Mouse (Mus musculus): Measurements from ENCODE around the gene Rin2. TPM values are rescaled to one million over a fixed set of nuclear protein-coding genes. Genes with fewer than 3 reads are reported as not detected.

Rin2 gene
- polyA plus RNA-seq, 1 experiment from 2014 or later = 33.0 TPM

GRCm38 (mm10) chr2:145801322-145802052 is 126.5 kb downstream of the Rin2 start:
- no peaks in the 10 kb centered on the region for H3K4me1 ChIP-seq
- no peak overlapping the region for H3K9ac ChIP-seq
- H3K36me3 ChIP-seq = 0 out of 2 replicates have a peak, but pooled peaks cover 5% of the 10 kb centered on the region
- no peak overlapping the region for H3K4me2 ChIP-seq
- no peaks in the 10 kb centered on the region for H3K27me3 ChIP-seq
- no peak overlapping the region for H3K4me3 ChIP-seq
- H3K9me3 ChIP-seq = no peaks in the 10 kb centered on the region; the same call in 1 of the 2 replicates
- no peak overlapping the region for H3K27ac ChIP-seq
- 54% methylated on average over 9 of the region's 9 CpGs for WGBS
- ATAC-seq (ENCODE audit: insufficient number of reproducible peaks, insufficient read depth, low FRiP score, low TSS enrichment, low read depth) = no peak

- no peak for ATAC-seq (ENCODE audit: insufficient number of reproducible peaks, insufficient read depth, low FRiP score, low TSS enrichment, low read depth)
- H3K27me3 ChIP-seq = no peaks in the 10 kb centered on the region
- H3K4me1 ChIP-seq = no peaks in the 10 kb centered on the region
- H3K4me3 ChIP-seq = no peak overlapping the region
- H3K4me2 ChIP-seq = no peak overlapping the region
- no peak overlapping the region for H3K9ac ChIP-seq
- H3K36me3 ChIP-seq = 0 out of 2 replicates have a peak, but pooled peaks cover 5% of the 10 kb centered on the region
- WGBS = 74% methylated on average over 2 of the region's 2 CpGs
- H3K9me3 ChIP-seq = no peaks in the 10 kb centered on the region; the same call in 1 of the 2 replicates
- H3K27ac ChIP-seq = no peak overlapping the region
These were observed 127.6 kb downstream of the Rin2 start for GRCm38 (mm10) chr2:145802626-145803025.

GRCm38 (mm10) chr2:145803822-145804342 is 128.9 kb downstream of the Rin2 start:
- 93% methylated on average over 10 of the region's 10 CpGs for WGBS

GRCm38 (mm10) chr2:145804524-145804923 is 129.5 kb downstream of the Rin2 start:
- Histone ChIP-seq H3K27ac (no peak overlapping the region), H3K4me1 (no peaks in the 10 kb centered on the region), H3K4me2 (no peak overlapping the region), H3K9me3 (no peaks in the 10 kb centered on the region; the same call in 1 of the 2 replicates), H3K36me3 (no peaks in the 10 kb centered on the region), H3K9ac (no peak overlapping the region), H3K27me3 (no peaks in the 10 kb centered on the region), H3K4me3 (no peak overlapping the region)
- ATAC-seq (ENCODE audit: insufficient number of reproducible peaks, insufficient read depth, low FRiP score, low TSS enrichment, low read depth) = no peak
- 86% methylated on average over 6 of the region's 6 CpGs for WGBS

More at GRCm38 (mm10) chr2:145803822-145804342, 128.9 kb downstream of the Rin2 start:
- no peaks in the 10 kb centered on the region for H3K27me3 ChIP-seq
- H3K36me3 ChIP-seq = no peaks in the 10 kb centered on the region
- no peak for ATAC-seq (ENCODE audit: insufficient number of reproducible peaks, insufficient read depth, low FRiP score, low TSS enrichment, low read depth)
- no peak overlapping the region for H3K4me3 ChIP-seq
- H3K4me1 ChIP-seq = no peaks in the 10 kb centered on the region
- no peak overlapping the region for H3K9ac ChIP-seq
- H3K27ac ChIP-seq = no peak overlapping the region
- H3K9me3 ChIP-seq = no peaks in the 10 kb centered on the region; the same call in 1 of the 2 replicates
- no peak overlapping the region for H3K4me2 ChIP-seq

- Histone ChIP-seq H3K4me2 (no peak overlapping the region), H3K36me3 (no peaks in the 10 kb centered on the region; the same call in 1 of the 2 replicates), H3K9ac (no peak overlapping the region), H3K27me3 (no peaks in the 10 kb centered on the region), H3K4me3 (no peak overlapping the region), H3K27ac (no peak overlapping the region), H3K4me1 (no peaks in the 10 kb centered on the region), H3K9me3 (no peaks in the 10 kb centered on the region; the same call in 1 of the 2 replicates)
- 66% methylated on average over 2 of the region's 2 CpGs for WGBS
- no peak for ATAC-seq (ENCODE audit: insufficient number of reproducible peaks, insufficient read depth, low FRiP score, low TSS enrichment, low read depth)
These were observed 132.3 kb downstream of the Rin2 start for GRCm38 (mm10) chr2:145807276-145807675.

GRCm38 (mm10) chr2:145808251-145808650 is 133.2 kb downstream of the Rin2 start:
- WGBS = 94% methylated on average over 2 of the region's 2 CpGs
- no peaks in the 10 kb centered on the region for H3K4me1 ChIP-seq

GRCm38 (mm10) chr2:145808667-145809066 is 133.7 kb downstream of the Rin2 start:
- 0 out of 2 replicates have a peak, but pooled peaks have one; percentile 15 for ATAC-seq (ENCODE audit: insufficient number of reproducible peaks, insufficient read depth, low FRiP score, low TSS enrichment, low read depth)
- H3K9me3 ChIP-seq = no peaks in the 10 kb centered on the region; the same call in 1 of the 2 replicates
- no peak overlapping the region for H3K9ac ChIP-seq
- H3K36me3 ChIP-seq = no peaks in the 10 kb centered on the region; the same call in 1 of the 2 replicates
- H3K4me3 ChIP-seq = no peak overlapping the region
- H3K4me1 ChIP-seq = no peaks in the 10 kb centered on the region
- no peaks in the 10 kb centered on the region for H3K27me3 ChIP-seq
- no peak overlapping the region for H3K4me2 ChIP-seq
- H3K27ac ChIP-seq = no peak overlapping the region
- 93% methylated on average over 6 of the region's 6 CpGs for WGBS

More at GRCm38 (mm10) chr2:145808251-145808650, 133.2 kb downstream of the Rin2 start:
- no peak overlapping the region for H3K4me2 ChIP-seq
- H3K36me3 ChIP-seq = no peaks in the 10 kb centered on the region; the same call in 1 of the 2 replicates
- no peaks in the 10 kb centered on the region for H3K27me3 ChIP-seq
- H3K9me3 ChIP-seq = no peaks in the 10 kb centered on the region; the same call in 1 of the 2 replicates
- H3K9ac ChIP-seq = no peak overlapping the region
- no peak overlapping the region for H3K4me3 ChIP-seq
- H3K27ac ChIP-seq = no peak overlapping the region
- no peak for ATAC-seq (ENCODE audit: insufficient number of reproducible peaks, insufficient read depth, low FRiP score, low TSS enrichment, low read depth)

- peaks cover 3% of the 10 kb centered on the region; the same call in 1 of the 2 replicates for H3K36me3 ChIP-seq
- H3K4me3 ChIP-seq = no peak overlapping the region
- H3K27me3 ChIP-seq = no peaks in the 10 kb centered on the region
- ATAC-seq (ENCODE audit: insufficient number of reproducible peaks, insufficient read depth, low FRiP score, low TSS enrichment, low read depth) = no peak
- no peak overlapping the region for H3K27ac ChIP-seq
- peaks cover 5% of the 10 kb centered on the region; the same call in 1 of the 2 replicates for H3K9me3 ChIP-seq
- H3K9ac ChIP-seq = no peak overlapping the region
- no peak overlapping the region for H3K4me2 ChIP-seq
- WGBS = 59% methylated on average over 5 of the region's 5 CpGs
- no peaks in the 10 kb centered on the region for H3K4me1 ChIP-seq
These were observed 135.7 kb downstream of the Rin2 start for GRCm38 (mm10) chr2:145810676-145811075.

- no peaks in the 10 kb centered on the region for H3K4me1 ChIP-seq
- H3K27ac ChIP-seq = no peak overlapping the region
- WGBS = 87% methylated on average over 1 of the region's 1 CpGs
- no peak overlapping the region for H3K9ac ChIP-seq
- ATAC-seq (ENCODE audit: insufficient number of reproducible peaks, insufficient read depth, low FRiP score, low TSS enrichment, low read depth) = no peak
- H3K4me2 ChIP-seq = no peak overlapping the region
- peaks cover 16% of the 10 kb centered on the region; the same call in 1 of the 2 replicates for H3K9me3 ChIP-seq
- no peak overlapping the region for H3K4me3 ChIP-seq
- H3K27me3 ChIP-seq = no peaks in the 10 kb centered on the region
- peaks cover 9% of the 10 kb centered on the region; the same call in 1 of the 2 replicates for H3K36me3 ChIP-seq
These were observed 137.8 kb downstream of the Rin2 start for GRCm38 (mm10) chr2:145812818-145813217.

GRCm38 (mm10) chr2:145817195-145817594 is 142.2 kb downstream of the Rin2 start:
- no peak overlapping the region for H3K9ac ChIP-seq
- ATAC-seq (ENCODE audit: insufficient number of reproducible peaks, insufficient read depth, low FRiP score, low TSS enrichment, low read depth) = no peak
- peaks cover 9% of the 10 kb centered on the region; the same call in 1 of the 2 replicates for H3K36me3 ChIP-seq
- no peak overlapping the region for H3K4me3 ChIP-seq
- H3K27me3 ChIP-seq = no peaks in the 10 kb centered on the region
- H3K9me3 ChIP-seq = peaks cover 16% of the 10 kb centered on the region; the same call in 1 of the 2 replicates
- no peak overlapping the region for H3K4me2 ChIP-seq
- H3K4me1 ChIP-seq = no peaks in the 10 kb centered on the region
- H3K27ac ChIP-seq = no peak overlapping the region
- 76% methylated on average over 5 of the region's 5 CpGs for WGBS

- Histone ChIP-seq H3K27me3 (no peaks in the 10 kb centered on the region), H3K9me3 (no peaks in the 10 kb centered on the region), H3K4me2 (no peak overlapping the region), H3K4me3 (no peak overlapping the region), H3K4me1 (no peaks in the 10 kb centered on the region), H3K9ac (no peak overlapping the region), H3K36me3 (peaks cover 2% of the 10 kb centered on the region; the same call in 1 of the 2 replicates), H3K27ac (no peak overlapping the region)
- WGBS = 80% methylated on average over 15 of the region's 15 CpGs
- no peak for ATAC-seq (ENCODE audit: insufficient number of reproducible peaks, insufficient read depth, low FRiP score, low TSS enrichment, low read depth)
These were observed 147.2 kb downstream of the Rin2 start for GRCm38 (mm10) chr2:145822013-145822782.

Data from embryonic facial prominence, embryonic 13.5 days (tissue).